Mouse (Mus musculus) cerebellum, adult 2 months (tissue): ENCODE measurements at regions not wholly inside any gene's neighbourhood (a gene's known extent, or its start where the extent isn't known, plus 50 kb on each side); places are given as distances from the start of the nearest gene placed in this dataset.

Experiments used
- DNase-seq, 2 experiments: peaks; one replicate each; pipeline ENCODE4 v3.0.0; 2021
- H3K27ac ChIP-seq: fragments of 200-500 bp; 2 replicates; pipeline ENCODE4 v1.5.1; 2012; ENCODE audit warnings: low read length, control low read depth, inconsistent platforms; ENCODE audit not compliant: insufficient read depth
- H3K27me3 ChIP-seq: fragments of 200-500 bp; 2 replicates; pipeline ENCODE4 v1.6.1; 2012; ENCODE audit warnings: inconsistent platforms, mild to moderate bottlenecking, low read length, moderate library complexity; ENCODE audit not compliant: control insufficient read depth, insufficient read depth
- H3K4me1 ChIP-seq: fragments of 200-500 bp; 2 replicates; pipeline ENCODE4 v1.6.1; 2011; ENCODE audit warnings: low read length; ENCODE audit not compliant: control insufficient read depth, insufficient read depth
- H3K4me3 ChIP-seq: fragments of 200-500 bp; replicated peaks from 2 replicates; pipeline ENCODE3; 2011; ENCODE audit warnings: mild to moderate bottlenecking, low read depth, low read length, control low read depth; ENCODE audit not compliant: insufficient read depth
- CTCF ChIP-seq: fragments of 200-500 bp; IDR thresholded peaks from 2 replicates; pipeline ENCODE4 v1.5.1; 2011; ENCODE audit warnings: low read depth, mild to moderate bottlenecking, control low read depth, low read length, moderate library complexity, borderline replicate concordance; ENCODE audit not compliant: insufficient read depth
- POLR2A ChIP-seq: fragments of 200-500 bp; IDR thresholded peaks from 2 replicates; pipeline ENCODE4 v1.6.1; 2011; ENCODE audit warnings: low read length, control low read depth, borderline replicate concordance; ENCODE audit not compliant: insufficient read depth
- WGBS: fragments of 180-500 bp; shearing (Covaris S2); methylation state at CpG from one replicate; pipeline ENCODE4 v1.1.7; 2018; 5-methylcytosine and 5-hydroxymethylcytosine counted together

GRCm38 (mm10) chr10:100263447-100263846 is 72.0 kb upstream of the Gm4301 start:
- DNase-seq: no peak
- TF ChIP-seq CTCF (no peak), POLR2A (no peak)

GRCm38 (mm10) chr10:100264066-100264465 is 71.4 kb upstream of the Gm4301 start:
- DNase-seq: no peak
- no peaks in the 10 kb centered on the region for H3K4me1 ChIP-seq
- no peak overlapping the region for H3K27ac ChIP-seq
- no peaks in the 10 kb centered on the region for H3K27me3 ChIP-seq
- 28% methylated on average over 2 of the region's 2 CpGs for WGBS
- H3K4me3 ChIP-seq: no peak overlapping the region
- no peak for TF ChIP-seq CTCF
- TF ChIP-seq POLR2A: no peak

More at GRCm38 (mm10) chr10:100263447-100263846, 72.0 kb upstream of the Gm4301 start:
- Histone ChIP-seq H3K27ac (no peak overlapping the region), H3K27me3 (no peaks in the 10 kb centered on the region), H3K4me1 (no peaks in the 10 kb centered on the region), H3K4me3 (no peak overlapping the region)
- WGBS: 34% methylated on average over 2 of the region's 2 CpGs

- TF ChIP-seq CTCF (no peak), POLR2A (no peak)
- Histone ChIP-seq H3K4me1 (no peaks in the 10 kb centered on the region), H3K4me3 (no peak overlapping the region), H3K27ac (no peak overlapping the region), H3K27me3 (no peaks in the 10 kb centered on the region)
- no peak for DNase-seq
Measured at GRCm38 (mm10) chr10:100282471-100282870, 53.0 kb upstream of the Gm4301 start.
